Mouse (Mus musculus) 3T3-L1 (cell line): ENCODE measurements around the gene Med17.
A peak's percentile ranks its signal among the peaks of the same experiment; 100 is the strongest.

ENCODE experiments used
- DNase-seq: peaks from one replicate; pipeline ENCODE4 v3.0.0-alpha.2; 2015; ENCODE audit warnings: low read depth, low spot score

Med17 gene

GRCm38 (mm10) chr9:15289251-15289650 lies 9.5 kb upstream of the Med17 start:
- no peak for DNase-seq

GRCm38 (mm10) chr9:15288402-15288801 lies 8.7 kb upstream of the Med17 start:
- no peak for DNase-seq

- DNase-seq, result no peak
These were observed 8.1 kb upstream of the Med17 start for GRCm38 (mm10) chr9:15287846-15288245.

- peak; percentile 34 for DNase-seq
These were observed 5.7 kb upstream of the Med17 start for GRCm38 (mm10) chr9:15285443-15285842.

- DNase-seq, result no peak
These were observed 754 bp upstream of the Med17 start for GRCm38 (mm10) chr9:15280491-15280879.

GRCm38 (mm10) chr9:15279139-15279648 lies 537 bp downstream of the Med17 start:
- peak; percentile 3 for DNase-seq

- DNase-seq, result peak; percentile 7
These were observed 1.4 kb downstream of the Med17 start for GRCm38 (mm10) chr9:15278343-15278742.

- no peak for DNase-seq
These were observed 2.9 kb downstream of the Med17 start for GRCm38 (mm10) chr9:15276855-15277254.

- no peak for DNase-seq
These were observed 5.8 kb downstream of the Med17 start for GRCm38 (mm10) chr9:15273981-15274380.

GRCm38 (mm10) chr9:15263487-15263886 lies 16.2 kb downstream of the Med17 start:
- DNase-seq, result no peak

GRCm38 (mm10) chr9:15261980-15262379 lies 17.8 kb downstream of the Med17 start:
- DNase-seq, result no peak

- DNase-seq, result no peak
These were observed 23.5 kb downstream of the Med17 start for GRCm38 (mm10) chr9:15256214-15256613.

GRCm38 (mm10) chr9:15254501-15254900 lies 25.2 kb downstream of the Med17 start:
- DNase-seq, result no peak

- no peak for DNase-seq
These were observed 27.5 kb downstream of the Med17 start for GRCm38 (mm10) chr9:15252196-15252595.

- no peak for DNase-seq
These were observed 29.4 kb downstream of the Med17 start for GRCm38 (mm10) chr9:15250376-15250775.

GRCm38 (mm10) chr9:15245319-15246075 lies 34.2 kb downstream of the Med17 start:
- DNase-seq, result no peak

- no peak for DNase-seq
These were observed 37.6 kb downstream of the Med17 start for GRCm38 (mm10) chr9:15242130-15242529.

GRCm38 (mm10) chr9:15241596-15241939 lies 38.2 kb downstream of the Med17 start:
- peak; percentile 31 for DNase-seq

- no peak for DNase-seq
These were observed 38.7 kb downstream of the Med17 start for GRCm38 (mm10) chr9:15240863-15241595.

GRCm38 (mm10) chr9:15240006-15240405 lies 39.7 kb downstream of the Med17 start:
- DNase-seq, result no peak

- DNase-seq, result no peak
These were observed 40.4 kb downstream of the Med17 start, which contains the start of gene Vstm5 for GRCm38 (mm10) chr9:15239042-15239925. TSS of gene Vstm5 (plus strand) at chr9:15239045.
